Mouse (Mus musculus) neural tube, embryonic 12.5 days (tissue): ENCODE results near the gene Sdhaf3. TPM values are rescaled to one million over a fixed set of nuclear protein-coding genes. Genes with fewer than 3 reads are reported as not detected.
"Not testable (repeated sequence)": the region's sequence is repeated elsewhere in the genome, so short reads cannot be mapped to it uniquely, and the experiment has no call there.

Source experiments
- ATAC-seq: fragments of 200-750 bp; cut with Nextera tagmentation; 2 replicates; pipeline ENCODE4 v1.8.0; 2017; ENCODE audit warnings: low read depth, mild to moderate bottlenecking, moderate TSS enrichment, moderate library complexity; ENCODE audit not compliant: low FRiP score
- H3K27ac ChIP-seq: fragments of 300-500 bp; sonication (generic); 2 replicates; pipeline ENCODE4 v1.5.1; 2016
- H3K27me3 ChIP-seq: fragments of 300-500 bp; sonication (generic); replicated peaks from 2 replicates; pipeline ENCODE4 v1.6.1; 2016; ENCODE audit warnings: mild to moderate bottlenecking
- H3K36me3 ChIP-seq: fragments of 300-500 bp; sonication (generic); 2 replicates; pipeline ENCODE4 v1.6.1; 2016; ENCODE audit warnings: mild to moderate bottlenecking
- H3K4me1 ChIP-seq: fragments of 300-500 bp; sonication (generic); 2 replicates; pipeline ENCODE4 v1.6.1; 2016
- H3K4me2 ChIP-seq: fragments of 300-500 bp; sonication (generic); replicated peaks from 2 replicates; pipeline ENCODE4 v1.6.1; 2016; ENCODE audit warnings: mild to moderate bottlenecking
- H3K4me3 ChIP-seq: fragments of 300-500 bp; sonication (generic); 2 replicates; pipeline ENCODE4 v1.5.1; 2016
- H3K9ac ChIP-seq: fragments of 300-500 bp; sonication (generic); 2 replicates; pipeline ENCODE4 v1.6.1; 2016; ENCODE audit warnings: mild to moderate bottlenecking
- H3K9me3 ChIP-seq: fragments of 300-500 bp; sonication (generic); 2 replicates; pipeline ENCODE4 v1.6.1; 2016; ENCODE audit warnings: mild to moderate bottlenecking
- WGBS: fragments of 180-500 bp; shearing (Covaris S2); methylation state at CpG from one replicate; pipeline ENCODE4 v1.1.7; 2016; 5-methylcytosine and 5-hydroxymethylcytosine counted together
- polyA plus RNA-seq: library from polyadenylated mRNA; unstranded; fragments of >200 nt; fragmentation: Nextera tagmentation; extraction: Ambion mirVana; gene quantifications from 2 replicates; pipeline ENCODE4 v1.2.1, GENCODE M21; 2016

The Sdhaf3 gene
- polyA plus RNA-seq, 1 experiment from 2014 or later: 6.6 TPM

- Histone ChIP-seq H3K4me1 (0 out of 2 replicates have a peak, but pooled peaks cover 4% of the 10 kb centered on the region), H3K9me3 (no peaks in the 10 kb centered on the region), H3K9ac (0 out of 2 replicates have a peak overlapping the region, but pooled peaks have one; percentile 6), H3K4me2 (peak overlapping the region; percentile 77), H3K27me3 (no peaks in the 10 kb centered on the region), H3K36me3 (no peaks in the 10 kb centered on the region), H3K27ac (no peak overlapping the region), H3K4me3 (peak overlapping the region; percentile 63)
- ATAC-seq: peak; percentile 65
- WGBS: 37% methylated on average over 6 of the region's 6 CpGs
Observed at GRCm38 (mm10) chr6:6955395-6955763, 425 bp upstream of the Sdhaf3 start.

- not testable (repeated sequence) for H3K27me3 ChIP-seq, H3K9me3 ChIP-seq, H3K4me2 ChIP-seq, H3K27ac ChIP-seq, ATAC-seq, H3K4me3 ChIP-seq, H3K36me3 ChIP-seq, H3K4me1 ChIP-seq, H3K9ac ChIP-seq
- WGBS: 94% methylated on average over 2 of the region's 4 CpGs
Observed at GRCm38 (mm10) chr6:6959234-6959633, 3.4 kb downstream of the Sdhaf3 start.

GRCm38 (mm10) chr6:6997226-6997946 lies 41.6 kb downstream of the Sdhaf3 start:
- no peak overlapping the region for H3K4me2 ChIP-seq
- H3K9me3 ChIP-seq: no peaks in the 10 kb centered on the region
- 81% methylated on average over 4 of the region's 4 CpGs for WGBS
- no peak overlapping the region for H3K4me3 ChIP-seq
- H3K27me3 ChIP-seq: no peaks in the 10 kb centered on the region
- H3K4me1 ChIP-seq: no peaks in the 10 kb centered on the region
- H3K36me3 ChIP-seq: no peaks in the 10 kb centered on the region
- ATAC-seq: no peak
- H3K27ac ChIP-seq: no peak overlapping the region
- no peak overlapping the region for H3K9ac ChIP-seq

GRCm38 (mm10) chr6:6997956-6998355 lies 42.2 kb downstream of the Sdhaf3 start:
- H3K4me2 ChIP-seq: no peak overlapping the region
- no peak for ATAC-seq
- H3K4me3 ChIP-seq: no peak overlapping the region
- no peak overlapping the region for H3K9ac ChIP-seq
- WGBS: 82% methylated on average over 1 of the region's 1 CpGs
- H3K9me3 ChIP-seq: no peaks in the 10 kb centered on the region
- no peaks in the 10 kb centered on the region for H3K36me3 ChIP-seq
- no peak overlapping the region for H3K27ac ChIP-seq
- no peaks in the 10 kb centered on the region for H3K27me3 ChIP-seq
- H3K4me1 ChIP-seq: no peaks in the 10 kb centered on the region

GRCm38 (mm10) chr6:6999015-6999414 lies 43.2 kb downstream of the Sdhaf3 start:
- 90% methylated on average over 3 of the region's 3 CpGs for WGBS
- Histone ChIP-seq H3K9me3 (no peaks in the 10 kb centered on the region), H3K4me3 (no peak overlapping the region), H3K9ac (no peak overlapping the region), H3K4me2 (no peak overlapping the region), H3K27ac (no peak overlapping the region), H3K4me1 (no peaks in the 10 kb centered on the region), H3K36me3 (no peaks in the 10 kb centered on the region), H3K27me3 (no peaks in the 10 kb centered on the region)
- no peak for ATAC-seq

- no peak overlapping the region for H3K9ac ChIP-seq
- no peaks in the 10 kb centered on the region for H3K36me3 ChIP-seq
- H3K27me3 ChIP-seq: no peaks in the 10 kb centered on the region
- no peak overlapping the region for H3K4me3 ChIP-seq
- 80% methylated on average over 3 of the region's 4 CpGs for WGBS
- H3K27ac ChIP-seq: no peak overlapping the region
- no peaks in the 10 kb centered on the region for H3K4me1 ChIP-seq
- no peaks in the 10 kb centered on the region for H3K9me3 ChIP-seq
- ATAC-seq: 0 out of 2 replicates have a peak, but pooled peaks have one; percentile 44
- H3K4me2 ChIP-seq: no peak overlapping the region
Observed at GRCm38 (mm10) chr6:7003085-7003484, 47.3 kb downstream of the Sdhaf3 start.

GRCm38 (mm10) chr6:7004005-7004404 lies 48.2 kb downstream of the Sdhaf3 start:
- Histone ChIP-seq H3K4me1 (no peaks in the 10 kb centered on the region), H3K36me3 (no peaks in the 10 kb centered on the region), H3K27ac (no peak overlapping the region), H3K4me2 (no peak overlapping the region), H3K9me3 (no peaks in the 10 kb centered on the region), H3K27me3 (no peaks in the 10 kb centered on the region), H3K4me3 (no peak overlapping the region), H3K9ac (no peak overlapping the region)
- 71% methylated on average over 2 of the region's 2 CpGs for WGBS
- ATAC-seq: peak; percentile 50; the same call in 1 of the 2 replicates

GRCm38 (mm10) chr6:7038087-7038486 lies 82.3 kb downstream of the Sdhaf3 start:
- Histone ChIP-seq H3K36me3 (no peaks in the 10 kb centered on the region), H3K9ac (no peak overlapping the region), H3K4me3 (no peak overlapping the region), H3K4me2 (no peak overlapping the region), H3K27me3 (no peaks in the 10 kb centered on the region), H3K9me3 (no peaks in the 10 kb centered on the region), H3K27ac (no peak overlapping the region), H3K4me1 (no peaks in the 10 kb centered on the region)
- ATAC-seq: no peak
- WGBS: 94% methylated on average over 6 of the region's 6 CpGs

- Histone ChIP-seq H3K27me3 (no peaks in the 10 kb centered on the region), H3K4me1 (no peaks in the 10 kb centered on the region), H3K27ac (no peak overlapping the region), H3K9me3 (no peaks in the 10 kb centered on the region), H3K36me3 (no peaks in the 10 kb centered on the region), H3K4me3 (no peak overlapping the region), H3K9ac (no peak overlapping the region), H3K4me2 (no peak overlapping the region)
- WGBS: 90% methylated on average over 5 of the region's 5 CpGs
- ATAC-seq: no peak
Observed at GRCm38 (mm10) chr6:7038835-7039234, 83.0 kb downstream of the Sdhaf3 start.

- H3K36me3 ChIP-seq: no peaks in the 10 kb centered on the region
- WGBS: 84% methylated on average over 1 of the region's 1 CpGs
- H3K27me3 ChIP-seq: no peaks in the 10 kb centered on the region
- no peak overlapping the region for H3K4me3 ChIP-seq
- H3K4me2 ChIP-seq: no peak overlapping the region
- no peak overlapping the region for H3K27ac ChIP-seq
- no peak overlapping the region for H3K9ac ChIP-seq
- no peaks in the 10 kb centered on the region for H3K4me1 ChIP-seq
- H3K9me3 ChIP-seq: no peaks in the 10 kb centered on the region
- no peak for ATAC-seq
Observed at GRCm38 (mm10) chr6:7041912-7042311, 86.1 kb downstream of the Sdhaf3 start.

- Histone ChIP-seq H3K9ac (no peak overlapping the region), H3K4me1 (no peaks in the 10 kb centered on the region), H3K4me3 (no peak overlapping the region), H3K27me3 (no peaks in the 10 kb centered on the region), H3K9me3 (no peaks in the 10 kb centered on the region), H3K36me3 (no peaks in the 10 kb centered on the region), H3K4me2 (no peak overlapping the region), H3K27ac (no peak overlapping the region)
- no peak for ATAC-seq
- 87% methylated on average over 3 of the region's 3 CpGs for WGBS
Observed at GRCm38 (mm10) chr6:7062819-7063218, 107.0 kb downstream of the Sdhaf3 start.

- Histone ChIP-seq H3K36me3 (no peaks in the 10 kb centered on the region), H3K4me2 (no peak overlapping the region), H3K27ac (no peak overlapping the region), H3K4me3 (no peak overlapping the region), H3K4me1 (peaks cover 13% of the 10 kb centered on the region; the same call in 1 of the 2 replicates), H3K9me3 (no peaks in the 10 kb centered on the region), H3K27me3 (no peaks in the 10 kb centered on the region), H3K9ac (no peak overlapping the region)
- ATAC-seq: peak; percentile 73
- 27% methylated on average over 3 of the region's 3 CpGs for WGBS
Observed at GRCm38 (mm10) chr6:7068782-7069181, 113.0 kb downstream of the Sdhaf3 start.

- H3K27me3 ChIP-seq: no peaks in the 10 kb centered on the region
- H3K4me2 ChIP-seq: no peak overlapping the region
- no peak overlapping the region for H3K9ac ChIP-seq
- no peak overlapping the region for H3K4me3 ChIP-seq
- peaks cover 13% of the 10 kb centered on the region; the same call in 1 of the 2 replicates for H3K4me1 ChIP-seq
- no peaks in the 10 kb centered on the region for H3K36me3 ChIP-seq
- no peaks in the 10 kb centered on the region for H3K9me3 ChIP-seq
- peak; percentile 73 for ATAC-seq
- H3K27ac ChIP-seq: no peak overlapping the region
- 39% methylated on average over 2 of the region's 2 CpGs for WGBS
Observed at GRCm38 (mm10) chr6:7069463-7069862, 113.7 kb downstream of the Sdhaf3 start.
